Mouse (Mus musculus): ENCODE results near the gene Dtl. TPM values are rescaled to one million over a fixed set of nuclear protein-coding genes. Genes with fewer than 3 reads are reported as not detected.

Dtl gene
- polyA plus RNA-seq, 1 experiment from 2014 or later: 25.5 TPM

- H3K9me3 ChIP-seq (replicated peaks; ENCODE audit: control insufficient read depth, low read length): no peaks in the 10 kb centered on the region
- ATAC-seq (ENCODE audit: low read depth): no peak
- H3K36me3 ChIP-seq (ENCODE audit: control insufficient read depth, insufficient read depth): no peaks in the 10 kb centered on the region
- H3K4me1 ChIP-seq (ENCODE audit: control insufficient read depth, low read depth, low read length): no peaks in the 10 kb centered on the region
- H3K27ac ChIP-seq (ENCODE audit: low read length): no peak overlapping the region
- no peak overlapping the region for H3K4me3 ChIP-seq (ENCODE audit: low read depth, low read length)
- 58% methylated on average over 6 of the region's 6 CpGs for WGBS (ENCODE audit: insufficient replicate concordance)
- H3K27me3 ChIP-seq (ENCODE audit: control insufficient read depth, insufficient read depth, low read depth, low read length): no peaks in the 10 kb centered on the region
- no peak overlapping the region for H3K4me2 ChIP-seq (ENCODE audit: low read depth, low read length)
- no peak overlapping the region for H3K9ac ChIP-seq (ENCODE audit: low read depth, low read length)
These were observed 66.2 kb downstream of the Dtl start for GRCm38 (mm10) chr1:191509131-191509530.

GRCm38 (mm10) chr1:191506791-191507190 is 68.6 kb downstream of the Dtl start:
- ATAC-seq (ENCODE audit: low read depth): no peak
- H3K4me2 ChIP-seq (ENCODE audit: low read depth, low read length): no peak overlapping the region
- no peaks in the 10 kb centered on the region for H3K4me1 ChIP-seq (ENCODE audit: control insufficient read depth, low read depth, low read length)
- no peaks in the 10 kb centered on the region for H3K36me3 ChIP-seq (ENCODE audit: control insufficient read depth, insufficient read depth)
- no peaks in the 10 kb centered on the region for H3K9me3 ChIP-seq (replicated peaks; ENCODE audit: control insufficient read depth, low read length)
- H3K27me3 ChIP-seq (ENCODE audit: control insufficient read depth, insufficient read depth, low read depth, low read length): no peaks in the 10 kb centered on the region
- H3K9ac ChIP-seq (ENCODE audit: low read depth, low read length): no peak overlapping the region
- H3K4me3 ChIP-seq (ENCODE audit: low read depth, low read length): no peak overlapping the region
- WGBS (ENCODE audit: insufficient replicate concordance): 32% methylated on average over 1 of the region's 1 CpGs
- H3K27ac ChIP-seq (ENCODE audit: low read length): no peak overlapping the region

GRCm38 (mm10) chr1:191499666-191500065 is 75.7 kb downstream of the Dtl start:
- Histone ChIP-seq H3K27me3 (ENCODE audit: control insufficient read depth, insufficient read depth, low read depth, low read length) (no peaks in the 10 kb centered on the region), H3K36me3 (ENCODE audit: control insufficient read depth, insufficient read depth) (no peaks in the 10 kb centered on the region), H3K9me3 (replicated peaks; ENCODE audit: control insufficient read depth, low read length) (no peaks in the 10 kb centered on the region), H3K4me2 (ENCODE audit: low read depth, low read length) (no peak overlapping the region), H3K4me1 (ENCODE audit: control insufficient read depth, low read depth, low read length) (peaks cover 4% of the 10 kb centered on the region), H3K9ac (ENCODE audit: low read depth, low read length) (no peak overlapping the region), H3K4me3 (ENCODE audit: low read depth, low read length) (no peak overlapping the region), H3K27ac (ENCODE audit: low read length) (no peak overlapping the region)
- 82% methylated on average over 6 of the region's 6 CpGs for WGBS (ENCODE audit: insufficient replicate concordance)
- no peak for ATAC-seq (ENCODE audit: low read depth)

GRCm38 (mm10) chr1:191498271-191498955 is 76.9 kb downstream of the Dtl start:
- ATAC-seq (ENCODE audit: low read depth): no peak
- Histone ChIP-seq H3K4me1 (ENCODE audit: control insufficient read depth, low read depth, low read length) (peaks cover 15% of the 10 kb centered on the region), H3K4me2 (ENCODE audit: low read depth, low read length) (no peak overlapping the region), H3K27me3 (ENCODE audit: control insufficient read depth, insufficient read depth, low read depth, low read length) (no peaks in the 10 kb centered on the region), H3K36me3 (ENCODE audit: control insufficient read depth, insufficient read depth) (no peaks in the 10 kb centered on the region), H3K9ac (ENCODE audit: low read depth, low read length) (no peak overlapping the region), H3K27ac (ENCODE audit: low read length) (no peak overlapping the region), H3K9me3 (replicated peaks; ENCODE audit: control insufficient read depth, low read length) (no peaks in the 10 kb centered on the region), H3K4me3 (ENCODE audit: low read depth, low read length) (no peak overlapping the region)
- WGBS (ENCODE audit: insufficient replicate concordance): 41% methylated on average over 14 of the region's 14 CpGs

GRCm38 (mm10) chr1:191496676-191497075 is 78.7 kb downstream of the Dtl start:
- Histone ChIP-seq H3K27me3 (ENCODE audit: control insufficient read depth, insufficient read depth, low read depth, low read length) (no peaks in the 10 kb centered on the region), H3K27ac (ENCODE audit: low read length) (no peak overlapping the region), H3K36me3 (ENCODE audit: control insufficient read depth, insufficient read depth) (no peaks in the 10 kb centered on the region), H3K4me1 (ENCODE audit: control insufficient read depth, low read depth, low read length) (peaks cover 18% of the 10 kb centered on the region), H3K9ac (ENCODE audit: low read depth, low read length) (no peak overlapping the region), H3K9me3 (replicated peaks; ENCODE audit: control insufficient read depth, low read length) (no peaks in the 10 kb centered on the region), H3K4me2 (ENCODE audit: low read depth, low read length) (no peak overlapping the region), H3K4me3 (ENCODE audit: low read depth, low read length) (no peak overlapping the region)
- ATAC-seq (ENCODE audit: low read depth): no peak
- WGBS (ENCODE audit: insufficient replicate concordance): 61% methylated on average over 1 of the region's 1 CpGs

GRCm38 (mm10) chr1:191495051-191495467 is 80.3 kb downstream of the Dtl start:
- Histone ChIP-seq H3K36me3 (ENCODE audit: control insufficient read depth, insufficient read depth) (no peaks in the 10 kb centered on the region), H3K9me3 (replicated peaks; ENCODE audit: control insufficient read depth, low read length) (no peaks in the 10 kb centered on the region), H3K27me3 (ENCODE audit: control insufficient read depth, insufficient read depth, low read depth, low read length) (no peaks in the 10 kb centered on the region), H3K27ac (ENCODE audit: low read length) (no peak overlapping the region), H3K4me2 (ENCODE audit: low read depth, low read length) (no peak overlapping the region), H3K4me1 (ENCODE audit: control insufficient read depth, low read depth, low read length) (peaks cover 18% of the 10 kb centered on the region), H3K4me3 (ENCODE audit: low read depth, low read length) (no peak overlapping the region), H3K9ac (ENCODE audit: low read depth, low read length) (no peak overlapping the region)
- 55% methylated on average over 10 of the region's 10 CpGs for WGBS (ENCODE audit: insufficient replicate concordance)
- ATAC-seq (ENCODE audit: low read depth): no peak

GRCm38 (mm10) chr1:191494303-191494655 is 81.1 kb downstream of the Dtl start:
- peaks cover 18% of the 10 kb centered on the region for H3K4me1 ChIP-seq (ENCODE audit: control insufficient read depth, low read depth, low read length)
- H3K27me3 ChIP-seq (ENCODE audit: control insufficient read depth, insufficient read depth, low read depth, low read length): no peaks in the 10 kb centered on the region
- H3K9me3 ChIP-seq (replicated peaks; ENCODE audit: control insufficient read depth, low read length): no peaks in the 10 kb centered on the region
- no peak overlapping the region for H3K4me2 ChIP-seq (ENCODE audit: low read depth, low read length)
- 69% methylated on average over 2 of the region's 2 CpGs for WGBS (ENCODE audit: insufficient replicate concordance)
- no peaks in the 10 kb centered on the region for H3K36me3 ChIP-seq (ENCODE audit: control insufficient read depth, insufficient read depth)
- no peak overlapping the region for H3K9ac ChIP-seq (ENCODE audit: low read depth, low read length)
- no peak overlapping the region for H3K4me3 ChIP-seq (ENCODE audit: low read depth, low read length)
- ATAC-seq (ENCODE audit: low read depth): no peak
- H3K27ac ChIP-seq (ENCODE audit: low read length): peak overlapping the region; percentile 22; the same call in 1 of the 2 replicates

GRCm38 (mm10) chr1:191493476-191494302 is 81.7 kb downstream of the Dtl start:
- H3K4me2 ChIP-seq (ENCODE audit: low read depth, low read length): peak overlapping the region; percentile 35; the same call in 1 of the 2 replicates
- no peaks in the 10 kb centered on the region for H3K27me3 ChIP-seq (ENCODE audit: control insufficient read depth, insufficient read depth, low read depth, low read length)
- peak; percentile 82 for ATAC-seq (ENCODE audit: low read depth)
- WGBS (ENCODE audit: insufficient replicate concordance): 38% methylated on average over 13 of the region's 13 CpGs
- no peaks in the 10 kb centered on the region for H3K9me3 ChIP-seq (replicated peaks; ENCODE audit: control insufficient read depth, low read length)
- H3K4me3 ChIP-seq (ENCODE audit: low read depth, low read length): no peak overlapping the region
- no peak overlapping the region for H3K9ac ChIP-seq (ENCODE audit: low read depth, low read length)
- no peaks in the 10 kb centered on the region for H3K36me3 ChIP-seq (ENCODE audit: control insufficient read depth, insufficient read depth)
- H3K4me1 ChIP-seq (ENCODE audit: control insufficient read depth, low read depth, low read length): peaks cover 18% of the 10 kb centered on the region
- H3K27ac ChIP-seq (ENCODE audit: low read length): peak overlapping the region; percentile 60; the same call in 1 of the 2 replicates

GRCm38 (mm10) chr1:191490446-191490845 is 84.9 kb downstream of the Dtl start:
- H3K36me3 ChIP-seq (ENCODE audit: control insufficient read depth, insufficient read depth): no peaks in the 10 kb centered on the region
- H3K9ac ChIP-seq (ENCODE audit: low read depth, low read length): no peak overlapping the region
- H3K4me2 ChIP-seq (ENCODE audit: low read depth, low read length): no peak overlapping the region
- H3K27ac ChIP-seq (ENCODE audit: low read length): no peak overlapping the region
- H3K27me3 ChIP-seq (ENCODE audit: control insufficient read depth, insufficient read depth, low read depth, low read length): no peaks in the 10 kb centered on the region
- 62% methylated on average over 7 of the region's 7 CpGs for WGBS (ENCODE audit: insufficient replicate concordance)
- no peaks in the 10 kb centered on the region for H3K9me3 ChIP-seq (replicated peaks; ENCODE audit: control insufficient read depth, low read length)
- no peak overlapping the region for H3K4me3 ChIP-seq (ENCODE audit: low read depth, low read length)
- ATAC-seq (ENCODE audit: low read depth): no peak
- peaks cover 18% of the 10 kb centered on the region for H3K4me1 ChIP-seq (ENCODE audit: control insufficient read depth, low read depth, low read length)

Data from liver, embryonic 16.5 days (tissue).